Mouse (Mus musculus): ENCODE results near the gene Ndufa7. TPM values are rescaled to one million over a fixed set of nuclear protein-coding genes. Genes with fewer than 3 reads are reported as not detected.
A peak's percentile ranks its signal among the peaks of the same experiment; 100 is the strongest.

Ndufa7 gene
- 158 and 201 TPM in 2 replicates for polyA plus RNA-seq (2012; rRNA removed)

GRCm38 (mm10) chr17:33824084-33824996, at the start of gene Ndufa7, which contains the start of gene Rps28:
Gene Ndufa7 (plus strand): TSS chr17:33824572.
Gene Rps28 (minus strand): TSS chr17:33824562.
- Histone ChIP-seq H3K27ac (ENCODE audit: insufficient read depth, low read length) (peak within 1 kb of the TSS; percentile 59; the same call in 1 of the 2 replicates), H3K4me1 (ENCODE audit: control insufficient read depth, insufficient read depth, insufficient read length) (peaks cover 9% of the 10 kb centered on the region; the same call in 1 of the 2 replicates), H3K4me3 (ENCODE audit: extremely low read depth, insufficient read depth, insufficient read length) (peak within 1 kb of the TSS; percentile 85), H3K27me3 (ENCODE audit: control insufficient read depth, insufficient read depth, low read length) (no peaks in the 10 kb centered on the region), H3K36me3 (ENCODE audit: control insufficient read depth, insufficient read depth, low read length) (peaks cover 15% of the 10 kb centered on the region)
- TF ChIP-seq CTCF (IDR thresholded peaks at IDR 0.05; ENCODE audit: extremely low read depth, insufficient read depth, insufficient read length, insufficient replicate concordance) (no peak), POLR2A (IDR thresholded peaks at IDR 0.05; ENCODE audit: low read depth, low read length) (no peak; the same call in none of the 2 replicates)
- peak; percentile 94 to 95 for DNase-seq (ENCODE audit: low read depth in 1 of 2, low spot score in 2 of 2)
- WGBS: under 1% methylated on average over 51 of the region's 51 CpGs

- WGBS: 93% methylated on average over 8 of the region's 8 CpGs
Observed at GRCm38 (mm10) chr17:33774573-33775155, 49.7 kb upstream of the Ndufa7 start.

GRCm38 (mm10) chr17:33775287-33775686, 49.1 kb upstream of the Ndufa7 start:
- Histone ChIP-seq H3K27me3 (ENCODE audit: control insufficient read depth, insufficient read depth, low read length) (no peaks in the 10 kb centered on the region), H3K36me3 (ENCODE audit: control insufficient read depth, insufficient read depth, low read length) (peaks cover 2% of the 10 kb centered on the region; the same call in 1 of the 2 replicates), H3K4me1 (ENCODE audit: control insufficient read depth, insufficient read depth, insufficient read length) (peaks cover under 1% of the 10 kb centered on the region; the same call in 1 of the 2 replicates), H3K27ac (ENCODE audit: insufficient read depth, low read length) (no peak overlapping the region), H3K4me3 (ENCODE audit: extremely low read depth, insufficient read depth, insufficient read length) (no peak overlapping the region)
- WGBS: 97% methylated on average over 4 of the region's 4 CpGs
- DNase-seq (ENCODE audit: low read depth in 1 of 2, low spot score in 2 of 2): no peak
- no peak for TF ChIP-seq POLR2A (IDR thresholded peaks at IDR 0.05; ENCODE audit: low read depth, low read length)
- TF ChIP-seq CTCF (IDR thresholded peaks at IDR 0.05; ENCODE audit: extremely low read depth, insufficient read depth, insufficient read length, insufficient replicate concordance): no peak

More at GRCm38 (mm10) chr17:33774573-33775155, 49.7 kb upstream of the Ndufa7 start:
- Histone ChIP-seq H3K27ac (ENCODE audit: insufficient read depth, low read length) (no peak overlapping the region), H3K27me3 (ENCODE audit: control insufficient read depth, insufficient read depth, low read length) (no peaks in the 10 kb centered on the region), H3K36me3 (ENCODE audit: control insufficient read depth, insufficient read depth, low read length) (peaks cover 2% of the 10 kb centered on the region; the same call in 1 of the 2 replicates), H3K4me3 (ENCODE audit: extremely low read depth, insufficient read depth, insufficient read length) (no peak overlapping the region), H3K4me1 (ENCODE audit: control insufficient read depth, insufficient read depth, insufficient read length) (no peaks in the 10 kb centered on the region)
- DNase-seq (ENCODE audit: low read depth in 1 of 2, low spot score in 2 of 2): no peak
- TF ChIP-seq POLR2A (IDR thresholded peaks at IDR 0.05; ENCODE audit: low read depth, low read length) (no peak), CTCF (IDR thresholded peaks at IDR 0.05; ENCODE audit: extremely low read depth, insufficient read depth, insufficient read length, insufficient replicate concordance) (no peak)

- peak overlapping the region; percentile 56 for H3K27ac ChIP-seq (ENCODE audit: insufficient read depth, low read length)
Observed at GRCm38 (mm10) chr17:33779271-33779966, 45.0 kb upstream of the Ndufa7 start.

DNA sequence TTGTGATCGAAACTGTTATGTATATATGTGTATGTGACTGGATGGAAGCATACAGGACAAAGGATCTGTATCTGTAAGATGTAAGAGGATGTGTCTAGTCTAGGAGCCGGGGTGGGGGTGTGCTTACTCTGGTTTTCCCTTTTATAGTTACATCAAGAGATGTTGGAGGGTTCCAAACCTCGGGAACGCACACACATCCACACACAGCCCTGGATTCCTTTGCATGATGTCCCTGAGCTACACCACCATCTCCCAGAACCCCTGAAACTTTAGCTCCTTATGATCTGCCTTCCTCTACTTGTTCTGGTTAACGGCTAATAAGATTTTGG, 44.4 kb upstream of the Ndufa7 start:
- TF ChIP-seq POLR2A (IDR thresholded peaks at IDR 0.05; ENCODE audit: low read depth, low read length) (no peak), CTCF (IDR thresholded peaks at IDR 0.05; ENCODE audit: extremely low read depth, insufficient read depth, insufficient read length, insufficient replicate concordance) (no peak)
- H3K36me3 ChIP-seq (ENCODE audit: control insufficient read depth, insufficient read depth, low read length): peaks cover 2% of the 10 kb centered on the region; the same call in 1 of the 2 replicates
- H3K4me1 ChIP-seq (ENCODE audit: control insufficient read depth, insufficient read depth, insufficient read length): peaks cover 17% of the 10 kb centered on the region
- H3K27me3 ChIP-seq (ENCODE audit: control insufficient read depth, insufficient read depth, low read length): no peaks in the 10 kb centered on the region
- WGBS: 79% methylated on average over 5 of the region's 5 CpGs
- DNase-seq (ENCODE audit: low read depth in 1 of 2, low spot score in 2 of 2): no peak
- no peak overlapping the region for H3K27ac ChIP-seq (ENCODE audit: insufficient read depth, low read length)
- H3K4me3 ChIP-seq (ENCODE audit: extremely low read depth, insufficient read depth, insufficient read length): no peak overlapping the region

More at GRCm38 (mm10) chr17:33779271-33779966, 45.0 kb upstream of the Ndufa7 start:
- Histone ChIP-seq H3K27me3 (ENCODE audit: control insufficient read depth, insufficient read depth, low read length) (no peaks in the 10 kb centered on the region), H3K4me1 (ENCODE audit: control insufficient read depth, insufficient read depth, insufficient read length) (peaks cover 17% of the 10 kb centered on the region), H3K4me3 (ENCODE audit: extremely low read depth, insufficient read depth, insufficient read length) (no peak overlapping the region), H3K36me3 (ENCODE audit: control insufficient read depth, insufficient read depth, low read length) (peaks cover 2% of the 10 kb centered on the region; the same call in 1 of the 2 replicates)
- no peak for DNase-seq (ENCODE audit: low read depth in 1 of 2, low spot score in 2 of 2)
- no peak for TF ChIP-seq POLR2A (IDR thresholded peaks at IDR 0.05; ENCODE audit: low read depth, low read length)
- TF ChIP-seq CTCF (IDR thresholded peaks at IDR 0.05; ENCODE audit: extremely low read depth, insufficient read depth, insufficient read length, insufficient replicate concordance): no peak
- WGBS: 55% methylated on average over 9 of the region's 9 CpGs

- TF ChIP-seq CTCF (IDR thresholded peaks at IDR 0.05; ENCODE audit: extremely low read depth, insufficient read depth, insufficient read length, insufficient replicate concordance) (no peak), POLR2A (IDR thresholded peaks at IDR 0.05; ENCODE audit: low read depth, low read length) (no peak)
- H3K27me3 ChIP-seq (ENCODE audit: control insufficient read depth, insufficient read depth, low read length): no peaks in the 10 kb centered on the region
- DNase-seq (ENCODE audit: low read depth in 1 of 2, low spot score in 2 of 2): no peak
- H3K4me3 ChIP-seq (ENCODE audit: extremely low read depth, insufficient read depth, insufficient read length): peak overlapping the region; percentile 52
- peak overlapping the region; percentile 24; the same call in 1 of the 2 replicates for H3K27ac ChIP-seq (ENCODE audit: insufficient read depth, low read length)
- H3K4me1 ChIP-seq (ENCODE audit: control insufficient read depth, insufficient read depth, insufficient read length): peaks cover 17% of the 10 kb centered on the region
- 19% methylated on average over 5 of the region's 5 CpGs for WGBS
- H3K36me3 ChIP-seq (ENCODE audit: control insufficient read depth, insufficient read depth, low read length): no peaks in the 10 kb centered on the region
Observed at GRCm38 (mm10) chr17:33780431-33780830, 43.9 kb upstream of the Ndufa7 start.

All from spleen, adult 2 months (tissue).